Mouse (Mus musculus) liver, embryonic 14.5 days (tissue): ENCODE measurements around the gene Mrps27. TPM values are rescaled to one million over a fixed set of nuclear protein-coding genes. Genes with fewer than 3 reads are reported as not detected.

Experiments
- ATAC-seq: fragments of 200-750 bp; cut with Nextera tagmentation; 2 replicates; pipeline ENCODE4 v1.8.0; 2017; ENCODE audit warnings: moderate number of reproducible peaks, mild to moderate bottlenecking, moderate library complexity; ENCODE audit not compliant: insufficient read depth
- DNase-seq, 3 experiments: peaks; one replicate each; pipeline ENCODE4 v3.0.0-alpha.2; 2012 to 2013; ENCODE audit warnings: low read depth in 3 of 3, low spot score in 3 of 3
- H3K27ac ChIP-seq: fragments of 300-500 bp; sonication (generic); 2 replicates; pipeline ENCODE4 v1.5.1; 2014; ENCODE audit warnings: moderate library complexity, mild to moderate bottlenecking, control low read depth, inconsistent platforms
- H3K27me3 ChIP-seq: fragments of 300-500 bp; sonication (generic); 2 replicates; pipeline ENCODE4 v1.6.1; 2014; ENCODE audit warnings: mild to moderate bottlenecking, low read length, moderate library complexity; ENCODE audit not compliant: control insufficient read depth, insufficient read depth
- H3K36me3 ChIP-seq: fragments of 300-500 bp; sonication (generic); replicated peaks from 2 replicates; pipeline ENCODE4 v1.6.1; 2014; ENCODE audit warnings: low read depth; ENCODE audit not compliant: control insufficient read depth, insufficient read depth
- H3K4me1 ChIP-seq, 2 experiments: fragments of 200-500 bp in 1 of 2; fragments of 300-500 bp in 1 of 2; sonication (generic) in 1 of 2; replicated peaks; 2 replicates each; pipeline ENCODE4 v1.6.1; 2012 to 2014; ENCODE audit warnings: antibody characterized with exemption in 1 of 2, inconsistent platforms in 1 of 2, low read length in 1 of 2; ENCODE audit not compliant: control insufficient read depth in 2 of 2, insufficient read depth in 2 of 2
- H3K4me2 ChIP-seq: fragments of 300-500 bp; sonication (generic); 2 replicates; pipeline ENCODE4 v1.6.1; 2014; ENCODE audit warnings: low read depth, mild to moderate bottlenecking, control low read depth, moderate library complexity
- H3K4me3 ChIP-seq, 2 experiments: fragments of 200-500 bp in 1 of 2; fragments of 300-500 bp in 1 of 2; sonication (generic) in 1 of 2; 2 replicates each; pipeline ENCODE4 v1.5.1; 2012 to 2014; ENCODE audit warnings: low read depth in 2 of 2, low read length in 2 of 2, mild to moderate bottlenecking in 2 of 2, control low read depth in 1 of 2, inconsistent platforms in 1 of 2, moderate library complexity in 1 of 2; ENCODE audit not compliant: insufficient read depth in 1 of 2
- H3K9ac ChIP-seq: fragments of 300-500 bp; sonication (generic); replicated peaks from 2 replicates; pipeline ENCODE4 v1.6.1; 2014; ENCODE audit warnings: mild to moderate bottlenecking, control low read depth, moderate library complexity
- H3K9me3 ChIP-seq: fragments of 300-500 bp; sonication (generic); 2 replicates; pipeline ENCODE4 v1.6.1; 2016; ENCODE audit warnings: low read length, mixed read lengths; ENCODE audit not compliant: control insufficient read depth
- CTCF ChIP-seq: IDR thresholded peaks from 2 replicates; pipeline ENCODE4 v1.5.1; 2016; ENCODE audit warnings: antibody characterized with exemption, low read depth, control low read depth
- EP300 ChIP-seq: IDR thresholded peaks from 2 replicates; pipeline ENCODE4 v1.6.1; 2016; ENCODE audit warnings: antibody characterized with exemption, low read depth
- WGBS: fragments of 180-500 bp; shearing (Covaris S2); extraction: QIAGEN DNeasy Blood & Tissue Kit; methylation state at CpG from one replicate; pipeline ENCODE4 v1.1.7; 2014; ENCODE audit not compliant: insufficient replicate concordance; 5-methylcytosine and 5-hydroxymethylcytosine counted together
- polyA plus RNA-seq, 2 experiments: library from polyadenylated mRNA; depleted of rRNA in 1 of 2; stranded (reverse) in 1 of 2; unstranded in 1 of 2; fragments of >200 nt; fragmentation: Nextera tagmentation in 1 of 2; extraction: Ambion mirVana in 1 of 2; gene quantifications; 2 replicates each; pipeline versions ENCODE4 v1.2.1 to v1.2.3; 2012 to 2014

Mrps27 gene
- polyA plus RNA-seq, 2 experiments: 14.4 to 21.5 TPM

GRCm38 (mm10) chr13:99410611-99411515 is 66.3 kb downstream of the Mrps27 start:
- no peak for TF ChIP-seq EP300
- no peak for TF ChIP-seq CTCF
- H3K27ac ChIP-seq: no peak overlapping the region
- DNase-seq (no peak), ATAC-seq (no peak)
- no peaks in the 10 kb centered on the region for H3K4me1 ChIP-seq
- H3K4me2 ChIP-seq: no peak overlapping the region
- H3K36me3 ChIP-seq: peaks cover 3% of the 10 kb centered on the region; the same call in 1 of the 2 replicates
- H3K27me3 ChIP-seq: no peaks in the 10 kb centered on the region
- H3K9ac ChIP-seq: no peak overlapping the region
- WGBS: 71% methylated on average over 14 of the region's 14 CpGs
- H3K4me3 ChIP-seq: no peak overlapping the region
- no peaks in the 10 kb centered on the region for H3K9me3 ChIP-seq

GRCm38 (mm10) chr13:99411761-99412160 is 67.2 kb downstream of the Mrps27 start:
- DNase-seq (no peak), ATAC-seq (no peak)
- 91% methylated on average over 3 of the region's 3 CpGs for WGBS
- no peak for TF ChIP-seq EP300
- no peak for TF ChIP-seq CTCF
- H3K4me3 ChIP-seq: no peak overlapping the region
- no peaks in the 10 kb centered on the region for H3K27me3 ChIP-seq
- H3K9me3 ChIP-seq: no peaks in the 10 kb centered on the region
- no peak overlapping the region for H3K9ac ChIP-seq
- H3K36me3 ChIP-seq: peaks cover 3% of the 10 kb centered on the region; the same call in 1 of the 2 replicates
- H3K4me2 ChIP-seq: no peak overlapping the region
- no peak overlapping the region for H3K27ac ChIP-seq
- no peaks in the 10 kb centered on the region for H3K4me1 ChIP-seq

DNA sequence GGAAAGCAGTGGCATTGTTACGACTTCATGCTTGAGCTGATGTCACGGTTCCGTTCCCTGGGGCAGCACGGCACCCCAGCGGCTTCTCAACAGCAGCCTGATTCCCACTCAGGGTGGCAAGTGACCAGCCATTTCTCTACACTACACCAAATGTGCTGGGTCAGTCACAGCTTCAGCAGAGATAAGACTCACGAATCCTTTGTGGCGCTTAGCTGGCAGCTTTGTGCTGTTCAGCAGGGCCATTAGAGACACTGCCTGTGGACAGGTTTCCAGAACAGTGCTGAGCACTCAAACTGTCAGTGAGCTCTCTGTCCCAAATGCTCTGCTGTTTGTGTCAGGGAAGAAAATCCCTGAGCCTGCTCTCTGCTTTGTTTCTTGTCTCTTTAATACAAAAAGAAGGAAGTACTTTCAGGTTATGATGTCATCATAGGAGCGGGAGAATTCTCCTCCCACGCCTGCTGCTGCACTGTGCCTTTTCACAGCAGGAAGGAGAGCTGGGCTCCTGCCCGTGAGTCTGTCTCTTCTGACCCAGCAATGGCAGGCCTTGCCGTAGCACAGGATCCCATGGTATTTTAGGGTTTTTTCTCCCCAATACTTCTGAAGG is 68.0 kb downstream of the Mrps27 start:
- 60% methylated on average over 11 of the region's 11 CpGs for WGBS
- no peak overlapping the region for H3K4me3 ChIP-seq
- no peaks in the 10 kb centered on the region for H3K27me3 ChIP-seq
- ATAC-seq: no peak
- no peak overlapping the region for H3K9ac ChIP-seq
- H3K4me2 ChIP-seq: no peak overlapping the region
- H3K36me3 ChIP-seq: peaks cover 3% of the 10 kb centered on the region; the same call in 1 of the 2 replicates
- no peaks in the 10 kb centered on the region for H3K9me3 ChIP-seq
- no peaks in the 10 kb centered on the region for H3K4me1 ChIP-seq
- H3K27ac ChIP-seq: no peak overlapping the region
- TF ChIP-seq EP300 (no peak), CTCF (no peak)
- no peak for DNase-seq

- no peak overlapping the region for H3K4me2 ChIP-seq
- H3K9me3 ChIP-seq: no peaks in the 10 kb centered on the region
- ATAC-seq (no peak), DNase-seq (no peak)
- no peaks in the 10 kb centered on the region for H3K27me3 ChIP-seq
- WGBS: 82% methylated on average over 13 of the region's 13 CpGs
- TF ChIP-seq CTCF (no peak), EP300 (no peak)
- no peak overlapping the region for H3K9ac ChIP-seq
- no peak overlapping the region for H3K4me3 ChIP-seq
- H3K36me3 ChIP-seq: peaks cover 3% of the 10 kb centered on the region; the same call in 1 of the 2 replicates
- H3K27ac ChIP-seq: no peak overlapping the region
- no peaks in the 10 kb centered on the region for H3K4me1 ChIP-seq
Observed at GRCm38 (mm10) chr13:99413481-99414351, 69.1 kb downstream of the Mrps27 start.
